Mouse (Mus musculus) telencephalon, adult 2 months (tissue): ENCODE measurements around the gene Nudt3.
"Not testable (repeated sequence)": the region's sequence is repeated elsewhere in the genome, so short reads cannot be mapped to it uniquely, and the experiment has no call there.

Source experiments
- DNase-seq: peaks from one replicate; pipeline ENCODE4 v3.0.0-alpha.2; 2011; ENCODE audit warnings: low read depth, low spot score

Nudt3 gene

DNA sequence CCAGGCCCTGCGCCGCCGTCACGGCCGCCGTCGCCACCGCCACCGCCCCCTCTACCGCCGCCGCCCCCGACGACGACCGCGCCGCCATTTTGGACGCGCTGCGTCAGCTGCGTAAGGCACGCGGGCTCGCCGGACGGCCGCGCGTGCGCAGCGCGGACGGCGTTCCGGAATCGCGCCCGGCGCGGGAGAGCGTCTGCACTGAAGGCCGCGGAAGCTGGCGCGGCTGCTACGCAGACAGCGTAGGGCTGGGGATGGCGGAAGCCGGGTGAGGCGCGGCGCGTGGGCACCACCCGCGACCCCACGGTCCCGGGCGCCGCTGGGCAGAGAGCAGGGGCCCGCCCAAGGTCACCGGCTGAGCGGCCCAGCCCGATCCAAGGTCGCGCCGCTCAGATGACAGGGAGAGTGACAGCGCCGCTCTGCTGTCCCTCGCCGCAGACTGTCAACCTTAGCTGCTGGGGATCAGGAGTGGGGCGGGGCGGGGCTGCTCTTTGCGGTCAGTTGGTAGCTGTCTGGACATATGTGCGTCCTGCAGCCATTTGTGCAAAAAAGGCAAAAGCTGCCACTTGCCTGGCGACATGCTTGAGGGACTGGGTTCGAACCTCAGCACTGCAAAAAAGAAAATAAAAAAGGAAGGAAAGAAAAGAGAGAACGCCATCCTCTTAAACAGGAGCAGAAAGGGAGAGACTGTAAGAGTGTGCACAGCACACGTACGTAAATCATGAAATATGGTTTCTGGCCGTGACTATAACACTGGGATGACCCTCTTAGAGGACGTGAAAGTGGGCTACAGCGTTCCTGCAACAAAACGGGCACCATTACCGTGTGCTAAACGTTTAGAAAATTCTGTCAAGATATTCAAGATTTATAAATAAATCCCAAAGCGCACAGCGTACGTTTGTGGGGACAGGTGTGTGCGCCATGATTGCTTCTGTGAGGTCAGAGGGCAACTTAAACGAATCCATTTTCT lies at the start of gene Nudt3:
TSS of gene Nudt3 (minus strand) at position 136 of the 967 bp plus-strand sequence.
- DNase-seq, result peak; percentile 78

DNA sequence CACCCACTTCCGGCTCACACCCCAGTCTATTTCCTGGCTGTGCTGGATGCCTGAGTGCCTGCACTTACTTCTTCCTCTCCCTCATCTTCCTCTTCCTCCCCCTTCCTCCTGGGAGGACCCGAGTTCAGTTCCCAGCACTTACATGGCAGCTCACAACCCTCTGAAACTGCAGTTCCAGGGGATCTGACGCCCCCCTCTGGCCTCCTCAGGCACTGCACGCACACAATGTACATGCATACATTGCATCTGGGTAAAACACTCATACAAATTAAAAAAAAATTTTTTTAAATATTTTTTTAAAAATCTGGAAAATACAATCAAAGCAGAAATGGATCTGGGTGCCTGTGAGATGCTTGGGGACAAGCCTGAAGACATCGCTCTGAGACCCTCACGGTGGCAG lies 48.4 kb upstream of the Nudt3 start:
- DNase-seq, result no peak

DNA sequence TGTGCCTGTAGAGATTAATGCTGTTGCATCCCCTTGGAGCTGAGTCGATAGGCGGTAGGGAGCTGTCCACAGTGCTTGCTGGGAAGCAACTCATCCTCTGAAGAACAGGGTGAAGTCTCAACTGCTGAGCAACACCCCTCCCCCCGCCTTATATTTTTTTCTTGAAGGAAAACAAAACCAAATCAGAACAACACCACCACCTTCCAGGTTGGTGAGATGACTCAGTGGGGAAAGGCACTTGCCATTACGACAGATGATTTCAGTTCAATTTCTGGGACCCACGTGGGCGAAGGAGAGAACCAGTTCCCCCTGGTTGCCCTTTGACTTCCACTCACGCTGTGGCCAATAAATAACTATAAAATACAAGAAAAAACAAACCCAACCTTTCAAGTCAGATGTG lies 35.5 kb upstream of the Nudt3 start:
- no peak for DNase-seq

DNA sequence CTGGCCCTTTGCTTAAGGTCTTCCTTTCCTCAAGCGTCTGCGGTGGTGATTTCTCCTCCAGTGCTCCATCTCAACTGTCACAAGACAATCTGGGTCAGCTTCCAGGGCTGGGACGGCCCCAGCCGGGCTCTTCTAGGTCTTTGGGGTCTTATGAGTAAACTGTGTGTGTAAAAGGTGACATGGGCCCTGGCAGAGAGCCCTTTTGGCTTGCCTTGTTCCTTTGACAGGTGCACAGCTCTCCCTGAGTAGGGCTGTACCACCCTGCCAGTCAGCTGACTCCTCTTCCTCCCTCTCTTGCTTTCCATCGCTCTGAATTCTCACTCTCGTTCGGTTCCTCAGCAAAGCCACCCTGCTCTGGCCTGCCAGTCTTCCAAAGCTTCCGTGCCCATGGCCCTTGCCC lies 33.8 kb upstream of the Nudt3 start:
- DNase-seq, result no peak

DNA sequence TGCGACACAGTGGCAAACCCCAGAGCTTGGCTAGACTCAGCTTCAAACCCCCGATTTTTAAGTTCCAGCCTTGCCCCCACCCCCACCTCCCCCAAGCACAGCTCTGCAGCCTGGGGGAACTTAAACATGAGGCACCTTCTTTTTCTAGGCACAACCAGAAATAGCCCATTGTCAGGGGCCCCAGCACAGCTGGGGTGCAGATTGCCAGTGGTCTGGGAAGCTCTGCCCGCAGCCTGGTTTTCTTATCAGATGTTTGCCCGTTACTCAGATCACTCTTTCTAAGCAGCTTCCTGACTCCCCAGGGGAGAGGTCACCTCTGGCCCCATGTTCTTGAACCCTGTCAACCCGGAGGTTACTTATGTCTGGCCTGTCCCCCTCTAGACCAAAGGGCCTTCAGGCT lies 33.1 kb upstream of the Nudt3 start:
- DNase-seq, result no peak

DNA sequence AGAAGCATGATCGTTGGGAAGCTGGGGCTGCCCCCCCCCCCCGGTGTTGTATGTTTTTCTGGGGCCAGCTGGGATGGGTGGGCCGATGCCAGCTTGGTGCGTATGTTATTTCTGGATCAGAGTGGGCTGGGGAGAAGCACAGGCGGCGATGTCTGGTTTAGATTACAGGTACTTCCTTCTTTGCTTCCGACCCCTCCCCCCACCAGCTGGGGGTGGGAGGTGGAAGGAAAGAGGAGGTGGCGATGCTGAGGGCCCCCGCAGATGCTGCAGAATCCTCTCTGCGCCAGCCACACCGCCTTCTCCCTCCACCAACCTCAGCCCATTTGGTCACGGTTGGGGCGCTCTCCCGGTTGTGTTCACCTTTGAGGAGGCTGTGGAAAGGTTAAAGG lies 32.7 kb upstream of the Nudt3 start:
- DNase-seq, result no peak

DNA sequence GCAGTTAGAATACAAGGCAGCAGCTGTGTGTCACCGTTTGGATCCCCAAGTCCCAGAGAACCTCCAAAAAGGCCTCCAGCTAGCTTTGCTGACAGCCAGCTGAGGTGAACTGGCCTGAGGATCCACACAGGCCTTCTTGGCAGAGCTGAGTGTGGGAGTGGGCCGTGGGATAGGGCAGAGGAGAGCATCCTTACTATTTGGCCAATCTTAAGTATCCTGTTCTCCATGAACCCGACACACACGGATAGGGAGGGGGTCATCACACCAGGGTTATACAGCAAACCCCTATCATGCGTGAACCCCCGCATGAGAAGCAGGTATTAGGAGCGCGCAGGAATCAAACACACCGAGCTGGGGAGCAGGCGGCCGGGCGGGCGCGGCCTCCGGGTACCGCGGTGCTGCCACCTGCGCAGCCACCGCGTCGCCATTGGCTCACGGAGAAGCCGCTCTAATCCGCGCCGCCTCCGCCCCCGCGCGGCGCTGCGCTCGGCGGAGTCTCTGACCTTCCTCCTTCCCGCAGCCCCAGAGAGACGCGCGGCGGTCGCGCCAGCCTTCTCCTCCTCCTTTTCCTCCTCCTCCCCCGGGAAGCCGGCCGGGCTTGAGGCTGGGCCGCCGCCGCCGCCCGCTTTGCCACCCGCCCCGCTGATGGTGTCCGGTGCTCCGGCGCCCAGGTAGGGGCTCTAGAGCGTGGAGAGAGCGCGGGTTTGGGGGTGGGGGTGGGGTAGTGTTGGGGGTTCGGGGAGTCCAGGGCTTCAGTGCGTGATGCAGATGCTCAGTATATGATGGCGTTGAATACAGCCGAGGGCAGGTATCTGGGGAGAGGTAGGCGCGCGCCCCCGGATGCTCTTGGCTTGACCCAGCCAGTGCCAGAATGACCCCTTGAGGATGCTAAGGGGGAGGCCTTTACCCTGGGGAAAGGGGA lies 32.1 kb upstream of the Nudt3 start, which contains the start of gene Pacsin1:
TSS of gene Pacsin1 (plus strand) at position 421 of the 922 bp plus-strand sequence.
- no peak for DNase-seq

DNA sequence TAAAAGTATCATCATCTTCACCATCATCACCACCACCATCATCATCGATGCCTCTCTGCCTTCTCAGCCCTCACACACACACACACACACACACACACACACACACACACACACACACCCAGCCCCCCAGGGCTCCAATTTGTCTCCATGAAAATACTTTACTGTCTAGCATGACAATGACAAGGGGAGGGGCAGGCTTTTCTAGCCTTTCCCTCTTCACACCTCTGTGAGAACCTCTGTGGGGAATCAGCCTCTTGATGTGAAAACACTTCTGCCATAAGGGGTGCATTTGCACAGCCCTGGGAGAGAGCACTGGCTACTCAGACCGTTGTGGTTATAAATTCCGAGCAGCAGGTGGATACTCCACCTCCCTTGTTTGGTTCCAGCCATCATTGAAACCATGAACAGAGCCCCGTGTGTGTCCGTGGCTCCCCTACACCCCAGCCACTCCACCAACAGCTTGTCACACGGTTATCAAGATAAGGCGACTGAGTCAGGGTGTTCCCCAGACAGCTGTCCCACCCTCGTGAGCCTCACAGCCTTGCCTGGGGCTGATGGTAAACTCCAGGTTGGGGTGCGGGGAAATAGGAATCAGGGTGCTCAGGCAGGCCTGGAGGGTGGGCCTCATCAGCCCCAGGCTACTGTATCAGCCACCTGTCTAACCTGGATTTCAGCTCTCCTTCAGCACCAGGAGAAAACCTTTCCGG lies 30.1 kb upstream of the Nudt3 start:
- no peak for DNase-seq

DNA sequence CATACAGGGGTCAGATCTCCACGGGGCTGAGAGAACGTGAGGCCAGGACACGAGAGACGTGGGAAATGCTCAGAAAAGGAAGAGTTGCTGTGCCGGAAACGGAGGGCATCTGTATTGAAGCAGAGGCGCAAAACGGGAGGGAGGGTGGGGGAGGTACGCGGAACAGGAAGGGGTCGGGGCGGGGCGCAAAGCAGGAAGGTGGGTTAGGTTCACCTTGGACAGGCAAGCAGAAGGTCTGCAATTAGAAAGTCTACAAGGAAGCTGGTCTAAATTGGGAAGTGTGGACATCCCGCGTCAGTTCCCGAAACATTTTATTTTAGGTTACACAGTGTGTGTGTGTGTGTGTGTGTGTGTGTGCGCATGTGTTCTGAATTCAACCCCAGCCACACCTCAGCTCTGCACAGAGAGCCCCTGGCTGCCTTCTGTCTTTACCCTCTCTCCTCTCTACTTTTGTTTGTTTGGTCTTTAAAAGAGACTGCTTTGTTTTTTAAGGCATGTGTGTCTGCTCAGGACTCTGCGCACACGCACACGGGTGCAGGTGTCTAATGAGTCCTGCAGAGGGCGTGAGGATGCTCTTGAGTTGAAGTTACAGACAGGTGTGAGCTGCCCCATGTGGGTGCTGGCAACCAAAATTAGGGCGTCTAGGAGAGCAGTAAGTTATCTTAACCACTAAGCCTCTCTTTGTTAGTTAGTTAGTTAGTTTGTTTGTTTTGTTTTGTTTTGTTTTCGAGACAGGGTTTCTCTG lies 28.9 kb upstream of the Nudt3 start:
- no peak for DNase-seq

DNA sequence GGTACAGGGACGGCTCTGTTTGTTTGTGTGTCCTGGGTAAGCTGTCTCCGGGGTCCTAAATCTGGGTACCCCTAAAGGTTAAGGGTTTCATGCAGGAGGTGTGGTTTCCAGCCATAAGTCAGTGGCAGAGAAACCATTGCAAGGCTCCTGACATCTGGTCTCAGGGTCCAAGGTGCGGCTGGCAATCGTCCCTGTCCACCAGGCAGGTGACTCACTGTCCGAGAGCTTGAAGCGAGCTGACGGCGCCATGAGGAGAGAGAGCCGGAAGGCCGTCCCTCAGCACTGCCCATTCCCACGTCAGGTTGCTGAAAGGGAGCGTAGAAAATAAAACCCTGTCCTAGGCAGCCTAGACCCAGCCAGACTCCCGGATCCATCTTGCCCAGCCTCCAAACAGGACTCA lies 27.3 kb upstream of the Nudt3 start:
- DNase-seq, result no peak

DNA sequence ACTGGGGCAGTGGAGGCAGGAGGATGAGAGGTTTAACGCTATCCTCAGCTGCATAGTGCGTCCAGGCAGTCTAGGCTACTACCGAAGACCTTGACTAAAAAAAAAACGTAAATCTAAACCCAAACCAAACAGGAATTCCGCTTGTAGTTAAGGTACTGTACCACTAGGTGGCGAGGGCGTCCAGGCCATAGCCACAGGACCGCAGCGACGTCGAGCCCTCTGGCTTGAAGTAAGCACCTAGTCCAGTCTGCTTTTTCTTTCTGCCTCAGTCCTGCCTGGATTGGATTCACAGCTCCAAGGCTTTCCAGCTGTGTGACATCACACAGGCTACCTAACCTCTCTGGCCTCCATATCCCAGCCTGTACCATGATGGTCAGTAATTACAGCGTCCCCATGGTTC lies 26.9 kb upstream of the Nudt3 start:
- DNase-seq, result no peak

DNA sequence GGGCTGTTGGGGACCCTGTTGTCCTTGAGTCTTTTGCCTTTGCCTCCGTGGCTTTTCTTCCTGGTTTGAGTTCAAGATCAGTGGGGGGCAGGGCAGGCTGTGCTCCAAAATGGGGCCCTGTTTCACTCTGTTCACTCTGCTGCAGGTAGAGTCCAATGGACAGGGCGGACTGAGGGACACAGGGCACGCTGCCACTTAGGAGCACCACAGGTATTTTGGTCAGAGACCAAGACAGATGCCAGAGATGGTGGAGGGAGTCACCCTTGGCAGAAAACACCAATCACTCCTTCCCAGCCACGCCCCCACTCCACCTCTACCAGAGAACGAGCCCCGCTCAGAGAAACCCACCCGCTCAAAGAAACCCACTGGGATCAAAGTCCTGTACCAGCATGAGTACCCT lies 22.5 kb upstream of the Nudt3 start:
- DNase-seq, result no peak

DNA sequence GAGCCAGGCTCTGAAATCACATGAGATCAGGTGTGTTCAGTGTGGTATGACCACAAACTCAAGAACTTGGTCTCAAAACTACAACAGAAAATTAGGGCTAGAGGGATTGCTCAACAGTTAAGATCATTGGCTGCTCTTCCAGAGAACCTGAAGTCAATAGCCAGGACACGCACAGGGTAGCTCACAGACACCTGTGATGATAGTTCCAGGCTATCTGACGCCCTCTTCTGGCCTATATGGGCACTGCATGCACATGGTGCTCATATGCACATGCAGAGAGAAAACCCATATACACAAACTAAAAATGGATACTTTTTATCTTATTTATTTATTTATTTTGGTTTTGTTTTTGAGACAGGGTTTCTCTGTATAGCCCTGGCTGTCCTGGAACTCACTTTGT lies 21.3 kb upstream of the Nudt3 start:
- no peak for DNase-seq

DNA sequence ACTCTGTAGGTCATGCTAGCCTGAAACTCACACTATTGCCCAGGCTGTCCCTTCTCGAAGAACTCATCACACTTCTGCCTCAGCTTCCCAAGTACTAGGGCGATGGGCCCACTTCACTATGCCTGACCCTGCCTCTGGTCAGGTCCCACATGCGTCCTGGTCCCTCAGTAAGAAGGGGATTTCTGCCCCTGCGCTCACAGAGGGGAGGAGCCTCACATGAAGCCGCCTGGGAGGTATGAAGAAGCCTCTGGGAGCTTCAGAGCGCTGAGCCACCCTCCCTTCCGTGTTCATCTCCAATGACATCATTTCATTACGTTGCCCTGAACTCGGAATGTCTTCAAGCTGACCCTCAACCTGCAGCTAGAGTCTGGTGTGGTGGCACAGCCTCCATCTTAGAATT lies 20.5 kb upstream of the Nudt3 start:
- DNase-seq, result no peak

DNA sequence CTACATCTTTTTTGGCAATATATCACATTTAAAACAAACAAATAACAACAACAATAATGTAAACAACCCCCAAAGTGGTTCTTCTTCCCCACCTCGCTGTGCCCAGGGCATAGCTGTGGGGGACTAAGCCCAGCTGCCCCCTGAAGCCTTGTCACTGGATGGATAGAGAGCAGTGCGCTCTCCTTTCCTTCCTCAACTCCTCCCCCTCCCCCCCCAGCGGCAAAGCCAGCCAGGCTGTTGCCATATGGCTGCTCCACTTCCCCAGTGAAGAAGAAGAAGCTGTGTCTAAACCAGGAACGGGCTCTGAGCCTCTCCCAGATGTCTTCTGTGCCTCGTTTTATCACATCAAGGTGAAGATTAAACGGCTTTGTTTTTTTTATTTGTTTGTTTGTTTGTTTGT lies 19.8 kb upstream of the Nudt3 start:
- DNase-seq, result no peak

DNA sequence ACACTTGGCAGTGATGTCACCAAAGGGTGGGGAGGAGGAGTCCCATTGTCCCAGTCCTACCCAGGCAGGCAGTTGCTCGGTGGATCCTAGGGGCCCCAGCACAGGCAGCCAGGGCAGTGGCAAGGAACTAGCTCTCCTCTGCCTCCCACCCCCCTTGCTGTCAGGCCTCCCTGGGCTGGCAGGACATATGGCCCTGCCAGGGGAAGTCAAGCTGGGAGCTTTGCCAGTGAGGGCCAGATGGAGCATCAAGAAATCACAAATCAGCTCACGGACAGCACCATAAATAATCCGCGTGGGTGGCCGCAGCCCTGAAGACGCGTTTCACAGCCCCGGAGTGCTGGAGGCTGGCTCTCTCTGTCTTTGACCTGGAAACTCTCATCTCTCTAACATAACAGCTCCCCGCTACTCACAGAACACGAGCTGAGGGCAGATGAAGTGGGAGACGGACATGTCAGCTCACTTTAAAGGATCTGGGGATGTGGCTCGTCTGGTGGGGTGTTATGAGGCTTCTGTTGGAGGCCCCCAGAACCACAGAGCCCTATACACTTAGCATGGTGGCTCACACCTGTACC lies 19.3 kb upstream of the Nudt3 start:
- peak; percentile 88 for DNase-seq

DNA sequence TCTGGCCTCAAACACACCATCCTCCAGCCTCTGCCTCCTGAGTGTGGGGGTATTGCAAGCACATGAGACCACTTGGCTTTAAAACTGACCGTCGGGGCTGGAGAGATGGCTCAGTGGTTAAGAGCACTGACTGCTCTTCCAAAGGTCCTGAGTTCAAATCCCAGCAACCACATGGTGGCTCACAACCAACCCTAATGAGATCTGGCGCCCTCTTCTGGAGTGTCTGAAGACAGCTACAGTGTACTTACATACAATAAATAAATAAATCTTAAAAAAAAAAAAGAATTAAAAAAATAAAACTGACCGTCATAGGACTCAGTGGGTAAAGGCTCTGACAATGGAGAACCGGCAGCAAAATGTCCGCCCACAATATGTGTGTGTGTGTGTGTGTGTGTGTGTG lies 16.6 kb upstream of the Nudt3 start:
- DNase-seq, result not testable (repeated sequence)

DNA sequence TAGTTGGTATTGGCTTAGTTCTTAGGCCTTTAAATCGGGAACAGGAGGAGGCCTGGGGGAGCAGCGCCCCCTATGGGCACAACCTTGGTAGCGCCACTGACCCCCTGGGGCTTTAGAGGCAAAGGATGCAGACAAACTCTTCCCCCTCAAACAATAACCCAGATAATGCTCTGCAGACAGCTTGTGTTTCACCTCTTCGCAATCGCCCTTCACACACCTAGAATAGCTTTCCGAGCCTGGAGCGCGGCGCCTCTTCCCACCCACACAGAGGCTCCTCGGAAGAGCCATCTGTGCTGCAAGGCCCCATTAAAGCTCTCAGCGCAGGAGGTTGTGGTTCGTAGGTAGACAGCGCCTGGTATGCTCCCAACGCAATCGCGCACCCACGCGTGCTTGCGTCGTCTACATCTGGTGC lies 15.6 kb upstream of the Nudt3 start:
- DNase-seq, result peak; percentile 93

DNA sequence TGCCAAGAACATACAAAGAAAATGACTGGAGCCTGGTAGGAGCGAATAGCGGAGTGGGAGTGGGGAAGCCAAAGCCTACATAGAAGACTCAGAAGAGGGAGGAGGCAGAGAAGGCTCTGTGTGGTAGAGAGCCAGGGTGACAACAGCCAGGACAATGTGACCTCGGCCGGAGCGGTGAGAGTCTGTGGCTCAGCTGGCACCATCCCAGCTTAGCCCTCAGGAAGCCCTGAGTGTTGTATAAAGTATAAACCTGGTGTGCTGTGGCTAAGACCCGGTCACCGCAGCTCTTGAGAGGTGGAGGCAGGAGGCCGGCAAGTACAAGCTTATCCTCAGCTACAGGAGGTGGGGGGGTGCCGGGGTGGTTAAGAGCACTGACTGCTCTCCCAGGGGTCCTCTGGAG lies 14.0 kb upstream of the Nudt3 start:
- DNase-seq, result no peak

DNA sequence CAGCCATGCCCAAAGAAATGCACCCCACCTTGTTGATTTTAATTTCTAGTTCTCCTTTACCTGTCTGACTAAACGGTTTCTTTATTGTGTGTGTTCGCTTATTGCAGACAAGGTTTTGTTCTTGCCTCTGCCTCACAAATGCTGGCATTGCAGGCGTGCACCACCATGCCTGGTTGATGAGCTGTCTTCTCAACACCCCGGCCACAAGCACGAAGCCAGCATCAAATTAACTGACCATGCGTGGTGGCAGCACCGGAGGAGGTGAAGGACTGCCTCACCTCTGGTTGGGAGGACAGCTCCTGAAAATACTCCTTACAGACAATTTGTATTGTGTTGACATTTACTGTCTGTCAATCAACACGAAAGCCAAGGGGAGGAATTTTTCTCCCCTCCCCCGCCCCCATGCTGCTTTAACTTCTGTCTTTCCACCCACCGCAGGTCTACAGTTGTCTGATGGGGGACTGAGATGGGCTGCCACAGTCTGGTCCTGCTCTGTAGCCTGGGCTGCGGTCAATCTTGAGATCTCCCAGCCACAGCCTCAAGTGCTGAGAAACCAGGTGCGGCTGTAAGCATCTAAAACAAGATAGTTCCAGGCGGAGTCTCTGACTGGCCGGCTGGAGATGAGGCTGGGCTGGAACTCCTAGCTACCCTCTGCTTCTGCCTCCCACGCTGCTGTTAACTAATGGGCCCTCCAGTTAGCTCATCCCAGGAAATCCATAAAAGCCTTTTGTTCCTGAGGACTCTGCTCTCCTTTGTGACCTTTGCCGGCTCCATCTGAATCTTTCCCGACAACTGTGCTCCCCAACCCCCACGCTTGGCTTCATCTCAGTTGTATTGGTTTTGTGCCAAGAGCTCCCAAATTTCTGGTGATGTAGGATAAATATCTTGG lies 13.1 kb upstream of the Nudt3 start, which contains the start of gene Rps10:
TSS of gene Rps10 (minus strand) at position 538 of the 889 bp plus-strand sequence.
- no peak for DNase-seq
